Mouse (Mus musculus): ENCODE measurements around the gene Fignl1. TPM values are rescaled to one million over a fixed set of nuclear protein-coding genes. Genes with fewer than 3 reads are reported as not detected.

Gene Fignl1
- 1.5 TPM for polyA plus RNA-seq (2014; fragmentation: Illumina TruSeq; extraction: RNeasy Lipid Tissue Mini Kit (QIAGEN cat#74804); ENCODE audit: low read depth, low replicate concordance)

DNA sequence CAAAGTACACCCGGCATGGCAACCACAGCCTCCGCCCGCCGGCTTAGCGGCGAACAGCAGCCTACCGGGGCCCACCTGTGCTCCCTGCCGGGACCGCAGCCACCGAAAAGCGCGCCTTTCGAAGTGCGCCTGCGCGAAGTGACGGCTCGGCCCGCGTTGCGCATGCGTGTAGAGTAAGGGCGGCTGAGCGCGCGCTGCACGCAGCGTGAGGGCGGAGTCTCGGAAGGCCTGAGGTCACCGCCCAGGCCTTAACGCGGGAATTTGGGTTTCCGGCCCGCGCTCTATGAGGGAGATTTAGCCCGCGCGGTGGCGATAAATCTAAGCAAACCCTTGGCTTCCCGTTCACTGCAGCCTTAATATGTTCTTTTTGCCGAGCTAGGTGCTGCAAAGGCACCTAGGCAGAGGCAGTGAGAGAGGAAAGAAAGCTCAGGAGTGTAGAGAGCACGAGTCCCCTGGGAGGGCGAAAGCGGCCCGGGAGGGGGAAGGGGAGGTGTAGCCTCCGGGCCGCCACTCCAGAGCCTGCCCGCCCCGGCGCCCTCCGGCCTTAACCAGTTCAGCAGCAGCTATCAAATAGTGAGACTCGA, at the start of gene Fignl1:
TSS of gene Fignl1 (minus strand) at position 143 of the 584 bp plus-strand sequence.

Other genes starting within 250 kb of the Fignl1 start
- gene 4930512M02Rik, start 181.1 kb downstream of the Fignl1 start, polyA plus RNA-seq (2014; fragmentation: Illumina TruSeq; extraction: RNeasy Lipid Tissue Mini Kit (QIAGEN cat#74804); ENCODE audit: low read depth, low replicate concordance): not detected
- gene Ikzf1, start 124.0 kb downstream of the Fignl1 start, polyA plus RNA-seq (2014; fragmentation: Illumina TruSeq; extraction: RNeasy Lipid Tissue Mini Kit (QIAGEN cat#74804); ENCODE audit: low read depth, low replicate concordance): 7.5 TPM
- 5.8 TPM for gene Ddc, start 89.2 kb upstream of the Fignl1 start, polyA plus RNA-seq (2014; fragmentation: Illumina TruSeq; extraction: RNeasy Lipid Tissue Mini Kit (QIAGEN cat#74804); ENCODE audit: low read depth, low replicate concordance)
- 17.7 TPM for gene Grb10, start 229.7 kb upstream of the Fignl1 start, polyA plus RNA-seq (2014; fragmentation: Illumina TruSeq; extraction: RNeasy Lipid Tissue Mini Kit (QIAGEN cat#74804); ENCODE audit: low read depth, low replicate concordance)

All from adipose tissue, adult 10 weeks (tissue).